Mouse (Mus musculus): ENCODE measurements around the gene Cd3d. TPM values are rescaled to one million over a fixed set of nuclear protein-coding genes. Genes with fewer than 3 reads are reported as not detected.

Cd3d gene
- polyA plus RNA-seq, 1 experiment from 2014 or later, result not detected

Other genes with a start within 250 kb of the Cd3d start
- 2.1 and 3.2 TPM in 2 replicates for gene Phldb1, start 246.6 kb upstream of the Cd3d start, polyA plus RNA-seq (2015; fragmentation: Nextera tagmentation; extraction: Ambion mirVana)
- gene Arcn1, start 213.9 kb upstream of the Cd3d start, polyA plus RNA-seq (2015; fragmentation: Nextera tagmentation; extraction: Ambion mirVana), result 87.3 and 113 TPM in 2 replicates
- gene Ift46, start 213.9 kb upstream of the Cd3d start, polyA plus RNA-seq (2015; fragmentation: Nextera tagmentation; extraction: Ambion mirVana), result 21.7 and 22.4 TPM in 2 replicates
- gene Tmem25, start 182.5 kb upstream of the Cd3d start, polyA plus RNA-seq (2015; fragmentation: Nextera tagmentation; extraction: Ambion mirVana), result 1.3 TPM in 2 replicates
- 31.8 and 33.9 TPM in 2 replicates for gene Ttc36, start 178.7 kb upstream of the Cd3d start, polyA plus RNA-seq (2015; fragmentation: Nextera tagmentation; extraction: Ambion mirVana)
- 3.8 and 4.0 TPM in 2 replicates for gene Kmt2a, start 100.5 kb upstream of the Cd3d start, polyA plus RNA-seq (2015; fragmentation: Nextera tagmentation; extraction: Ambion mirVana)
- 546 and 569 TPM in 2 replicates for gene Atp5l, start 61.0 kb upstream of the Cd3d start, polyA plus RNA-seq (2015; fragmentation: Nextera tagmentation; extraction: Ambion mirVana)
- gene Ube4a, start 16.2 kb upstream of the Cd3d start, polyA plus RNA-seq (2015; fragmentation: Nextera tagmentation; extraction: Ambion mirVana), result 10.5 and 13.2 TPM in 2 replicates
- gene Cd3g, start 1.4 kb upstream of the Cd3d start, polyA plus RNA-seq (2015; fragmentation: Nextera tagmentation; extraction: Ambion mirVana), result 0.18 and 0.27 TPM in 2 replicates
- gene Cd3e, start 27.8 kb downstream of the Cd3d start, polyA plus RNA-seq (2015; fragmentation: Nextera tagmentation; extraction: Ambion mirVana), result not detected in 2 replicates
- 3.6 and 6.1 TPM in 2 replicates for gene Mpzl2, start 58.0 kb downstream of the Cd3d start, polyA plus RNA-seq (2015; fragmentation: Nextera tagmentation; extraction: Ambion mirVana)
- gene Mpzl3, start 73.4 kb downstream of the Cd3d start, polyA plus RNA-seq (2015; fragmentation: Nextera tagmentation; extraction: Ambion mirVana), result 0.83 TPM in 2 replicates
- gene Jaml, start 97.4 kb downstream of the Cd3d start, polyA plus RNA-seq (2015; fragmentation: Nextera tagmentation; extraction: Ambion mirVana), result 0.16 TPM in 2 replicates
- gene Scn2b, start 136.0 kb downstream of the Cd3d start, polyA plus RNA-seq (2015; fragmentation: Nextera tagmentation; extraction: Ambion mirVana), result 0.38 and 0.45 TPM in 2 replicates
- gene Scn4b, start 156.6 kb downstream of the Cd3d start, polyA plus RNA-seq (2015; fragmentation: Nextera tagmentation; extraction: Ambion mirVana), result 0.09 TPM in 2 replicates
- gene BC049352, start 200.2 kb downstream of the Cd3d start, polyA plus RNA-seq (2015; fragmentation: Nextera tagmentation; extraction: Ambion mirVana), result 0.08 and 0.09 TPM in 2 replicates
- 0.06 and 0.10 TPM in 2 replicates for gene Tmprss4, start 222.3 kb downstream of the Cd3d start, polyA plus RNA-seq (2015; fragmentation: Nextera tagmentation; extraction: Ambion mirVana)

Data from liver, embryonic 13.5 days (tissue).